Mouse (Mus musculus): ENCODE results near the gene Ntng1. TPM values are rescaled to one million over a fixed set of nuclear protein-coding genes. Genes with fewer than 3 reads are reported as not detected.
A peak's percentile ranks its signal among the peaks of the same experiment; 100 is the strongest.

Gene Ntng1
- polyA plus RNA-seq, 3 experiments from 2014 or later, result 0.16 TPM; not detected in 2

- ATAC-seq, result no peak
Measured at GRCm38 (mm10) chr3:109775200-109775599, 368.6 kb downstream of the Ntng1 start.

GRCm38 (mm10) chr3:109772120-109772519 lies 371.7 kb downstream of the Ntng1 start:
- no peak for ATAC-seq

- ATAC-seq, result no peak
Measured at GRCm38 (mm10) chr3:109766939-109767338, 376.9 kb downstream of the Ntng1 start.

- no peak for ATAC-seq
Measured at GRCm38 (mm10) chr3:109765608-109766007, 378.2 kb downstream of the Ntng1 start.

- ATAC-seq, result no peak
Measured at GRCm38 (mm10) chr3:109765141-109765540, 378.7 kb downstream of the Ntng1 start.

GRCm38 (mm10) chr3:109756426-109756825 lies 387.4 kb downstream of the Ntng1 start:
- ATAC-seq, result no peak

GRCm38 (mm10) chr3:109747593-109747992 lies 396.2 kb downstream of the Ntng1 start:
- peak; percentile 28 for ATAC-seq

- no peak for ATAC-seq
Measured at GRCm38 (mm10) chr3:109740466-109741102, 403.2 kb downstream of the Ntng1 start.

- ATAC-seq, result peak; percentile 91
Measured at GRCm38 (mm10) chr3:109732327-109733182, 411.3 kb downstream of the Ntng1 start.

- no peak for ATAC-seq
Measured at GRCm38 (mm10) chr3:109731592-109732230, 412.1 kb downstream of the Ntng1 start.

Other genes with a start within 250 kb of the Ntng1 start
- 1 to 10 TPM; 2.9 to 5.1 (median 4.4) TPM for gene Prmt6, start 107.0 kb upstream of the Ntng1 start, polyA plus RNA-seq (2017; shearing (Covaris generic))